Mouse (Mus musculus): Measurements from ENCODE around the gene P3h4.
"Not testable (repeated sequence)": the region's sequence is repeated elsewhere in the genome, so short reads cannot be mapped to it uniquely, and the experiment has no call there.

GRCm38 (mm10) chr11:100361059-100361458 is 53.6 kb downstream of the P3h4 start:
- TF ChIP-seq TAL1, GATA1 (IDR thresholded peaks at IDR 0.05; ENCODE audit: low read length): not testable (repeated sequence)
